Mouse (Mus musculus): ENCODE data around the gene Retreg2.

DNA sequence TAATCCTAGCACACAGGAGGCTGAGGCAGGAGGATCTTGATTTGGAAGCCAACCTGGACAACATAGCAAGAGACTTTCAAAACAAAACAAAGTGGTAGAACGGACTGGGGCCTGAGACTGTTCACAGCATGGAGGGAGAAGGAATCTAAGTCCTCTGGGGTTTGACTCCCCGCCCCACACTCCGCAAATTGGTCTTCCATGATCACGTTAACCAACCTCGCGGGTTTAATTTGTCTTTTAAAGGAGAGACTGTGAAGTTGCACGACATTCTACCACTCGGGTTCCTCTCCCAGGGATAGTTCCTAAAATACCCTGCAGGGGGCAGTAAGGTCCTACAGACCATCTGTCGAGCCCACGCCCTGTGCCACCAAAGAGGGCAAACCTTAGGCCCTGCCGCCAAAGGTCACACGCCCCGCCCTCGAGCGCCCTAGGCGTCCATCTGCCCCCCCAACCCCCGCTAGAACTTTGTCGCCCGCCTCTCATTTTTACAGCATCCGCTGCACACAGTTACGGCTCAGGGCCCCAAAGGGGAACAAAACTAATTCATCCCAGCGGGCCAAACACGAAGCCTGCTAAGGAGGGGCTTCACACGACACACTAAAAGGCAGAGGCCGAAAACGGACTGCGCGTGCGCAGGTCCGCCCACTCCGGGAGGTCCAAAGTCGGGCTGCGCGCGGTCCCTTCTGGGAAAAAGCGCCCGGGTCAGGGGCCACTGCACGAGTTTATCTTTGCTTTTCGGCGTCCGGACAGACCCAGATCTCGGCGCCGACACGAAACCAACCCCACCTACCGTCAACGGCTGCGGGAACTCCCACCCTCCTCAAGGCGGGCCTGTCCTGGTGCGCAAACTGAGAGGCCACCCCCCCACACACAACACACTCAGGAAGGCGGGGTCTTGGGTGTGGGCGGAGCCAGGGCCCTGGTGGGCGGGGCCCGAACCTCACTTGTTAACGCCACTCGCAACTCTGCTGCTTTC is 17.9 kb upstream of the Retreg2 start, which contains the start of gene Nhej1:
- TF ChIP-seq EP300 (IDR thresholded peaks at IDR 0.05; ENCODE audit: insufficient read depth, low read depth, low read length): 0 out of 2 replicates have a peak, but pooled peaks have one; percentile 15
- TF ChIP-seq CTCF (IDR thresholded peaks at IDR 0.05; ENCODE audit: low read depth, low read length): peak; percentile 71
- TF ChIP-seq POLR2A (IDR thresholded peaks at IDR 0.05; ENCODE audit: insufficient read depth, low read length): no peak
